Mouse (Mus musculus) layer of hippocampus, adult 11-12 months (tissue): ENCODE data around the gene Olfr56.
"Not testable (repeated sequence)": the region's sequence is repeated elsewhere in the genome, so short reads cannot be mapped to it uniquely, and the experiment has no call there.

Source experiments
- DNase-seq: peaks from one replicate; pipeline ENCODE4 v3.0.0; 2022; ENCODE audit warnings: low spot score

Gene Olfr56

DNA sequence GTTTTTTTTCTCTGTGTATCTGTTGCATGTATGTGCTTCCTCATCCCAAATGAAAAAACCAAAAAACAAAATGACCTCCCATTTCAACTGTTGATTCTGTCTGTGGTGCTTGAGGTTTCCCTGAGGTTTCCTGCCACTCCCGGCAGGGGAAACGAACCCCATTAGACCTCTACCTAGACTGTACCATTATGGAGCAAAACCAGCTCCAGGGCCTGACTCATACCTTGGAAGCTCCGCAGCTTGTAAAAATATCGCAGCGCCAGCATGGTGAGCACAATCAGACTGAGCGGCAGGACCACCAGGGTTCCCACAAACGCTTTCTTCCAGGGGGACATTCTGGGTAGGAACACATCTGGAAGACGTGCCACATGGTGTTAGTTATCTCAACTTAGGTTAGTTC, 196.7 kb downstream of the Olfr56 start:
- no peak for DNase-seq

DNA sequence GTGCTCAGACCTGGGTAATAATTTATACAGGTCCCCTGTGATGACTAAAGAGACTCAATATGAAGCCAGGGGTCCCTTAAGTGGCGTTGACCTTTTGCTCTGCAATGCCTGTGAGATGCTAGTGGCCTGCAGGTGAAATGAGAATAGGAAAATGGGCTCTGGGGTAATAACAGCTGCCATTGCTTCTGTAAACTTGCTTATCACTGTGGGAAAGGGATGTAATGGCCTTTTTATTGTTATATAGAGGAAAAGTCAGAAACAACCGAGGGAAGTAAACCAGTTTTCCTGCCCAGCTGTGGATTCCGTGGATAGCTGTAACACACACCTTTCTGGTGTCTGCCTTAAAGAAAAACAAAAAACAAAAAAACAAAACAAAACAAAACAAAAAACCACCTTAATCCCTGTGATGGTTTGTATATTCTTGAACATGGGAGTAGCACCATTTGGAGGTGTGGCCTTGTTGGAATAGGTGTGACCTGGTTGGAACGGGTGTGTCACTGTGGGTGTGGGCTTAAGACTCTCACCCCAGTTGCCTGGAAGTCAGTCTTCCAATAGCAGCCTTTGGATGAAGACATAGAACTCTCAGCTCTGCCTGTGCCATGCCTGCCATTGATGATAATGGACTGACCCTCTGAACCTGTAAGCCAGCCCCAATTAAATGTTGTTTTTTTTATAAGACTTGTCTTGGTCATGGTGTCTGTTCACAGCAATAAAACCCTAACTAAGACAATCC, 197.5 kb downstream of the Olfr56 start:
- DNase-seq: not testable (repeated sequence)

DNA sequence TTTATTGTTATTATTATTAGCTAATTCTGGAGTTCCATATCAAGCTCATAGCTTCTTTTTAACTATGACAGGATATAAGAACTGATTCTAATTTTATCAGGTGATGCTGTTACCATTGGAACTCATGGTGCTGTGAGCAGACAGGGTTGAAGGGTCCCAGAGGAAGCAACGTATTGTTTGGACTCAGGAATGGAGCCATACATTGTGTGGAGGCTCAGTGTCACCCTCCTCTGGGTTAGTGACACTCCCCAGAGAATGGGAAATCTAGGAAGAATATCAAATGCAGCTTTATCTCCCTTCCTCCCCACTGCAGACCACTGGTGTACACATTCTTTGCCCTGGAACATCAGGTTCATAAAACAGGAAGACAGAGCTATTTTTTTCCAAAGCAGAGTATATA, 204.5 kb downstream of the Olfr56 start:
- DNase-seq: no peak
